In genomic region chr6:120363688-120364522, GRCm38 (mm10) we compare ENCODE assay signal across 8 mouse cellular contexts. TPM values are rescaled to one million over a fixed set of nuclear protein-coding genes. Genes with fewer than 3 reads are reported as not detected.
DNase-seq lines count a peak whose midpoint lies in the region; ATAC-seq lines count a peak whose summit lies in the region.

Gene Kdm5a (plus strand): TSS chr6:120364124.
Gene Ccdc77 (minus strand): TSS chr6:120364374.

- ATAC-seq in megakaryocyte progenitor cell, adult 5-6 weeks (replicated peaks; ENCODE audit: poor library complexity): peak; percentile 93

- DNase-seq in adipocyte (ENCODE audit: low spot score): peak; percentile 100
- peak; percentile 93 for DNase-seq in embryo, embryonic 10 days (ENCODE audit: low spot score)
- peak; percentile 88 for DNase-seq in gastrocnemius, postnatal 10 days
- peak; percentile 98 for DNase-seq in induced T-regulatory cell, adult 2 months (ENCODE audit: low read depth)
- peak; percentile 89 to 94 for DNase-seq in left cerebral cortex, adult 9 months (ENCODE audit: low spot score in 2 of 2)
- DNase-seq in right cerebral cortex, postnatal 14 days: peak; percentile 91
- peak; percentile 91 for DNase-seq in urinary bladder, postnatal 36 days (ENCODE audit: low spot score in 2 of 2)

RNA-seq across cellular contexts. Expression of gene Kdm5a, which starts in this region (rescaled TPM):
- total RNA-seq in gastrocnemius, postnatal 10 days (2021): 10 to 100 TPM; 24.9 to 31.0 TPM
- 30.6 and 31.0 TPM in 2 replicates for total RNA-seq in megakaryocyte progenitor cell, adult 5-6 weeks (2015)
- 68.8 and 117 TPM in 2 replicates for total RNA-seq in megakaryocyte progenitor cell, adult 5-6 weeks (2017)

RNA-seq across cellular contexts. Expression of gene Ccdc77, which starts in this region (rescaled TPM):
- 1 to 10 TPM; 6.8 to 9.2 TPM for total RNA-seq in gastrocnemius, postnatal 10 days (2021)
- 13.7 and 19.4 TPM in 2 replicates for total RNA-seq in megakaryocyte progenitor cell, adult 5-6 weeks (2015)
- total RNA-seq in megakaryocyte progenitor cell, adult 5-6 weeks (2017): 31.5 and 33.8 TPM in 2 replicates

Comparison
In these comparisons a context has a peak if more than half of its experiments do, and no peak if none do; other contexts are left out.
1. Peak in every context shown above with its lines: DNase-seq and ATAC-seq.